Mouse (Mus musculus): ENCODE measurements around the gene Taf8.
A peak's percentile ranks its signal among the peaks of the same experiment; 100 is the strongest.
"Not testable (repeated sequence)": the region's sequence is repeated elsewhere in the genome, so short reads cannot be mapped to it uniquely, and the experiment has no call there.

The Taf8 gene

DNA sequence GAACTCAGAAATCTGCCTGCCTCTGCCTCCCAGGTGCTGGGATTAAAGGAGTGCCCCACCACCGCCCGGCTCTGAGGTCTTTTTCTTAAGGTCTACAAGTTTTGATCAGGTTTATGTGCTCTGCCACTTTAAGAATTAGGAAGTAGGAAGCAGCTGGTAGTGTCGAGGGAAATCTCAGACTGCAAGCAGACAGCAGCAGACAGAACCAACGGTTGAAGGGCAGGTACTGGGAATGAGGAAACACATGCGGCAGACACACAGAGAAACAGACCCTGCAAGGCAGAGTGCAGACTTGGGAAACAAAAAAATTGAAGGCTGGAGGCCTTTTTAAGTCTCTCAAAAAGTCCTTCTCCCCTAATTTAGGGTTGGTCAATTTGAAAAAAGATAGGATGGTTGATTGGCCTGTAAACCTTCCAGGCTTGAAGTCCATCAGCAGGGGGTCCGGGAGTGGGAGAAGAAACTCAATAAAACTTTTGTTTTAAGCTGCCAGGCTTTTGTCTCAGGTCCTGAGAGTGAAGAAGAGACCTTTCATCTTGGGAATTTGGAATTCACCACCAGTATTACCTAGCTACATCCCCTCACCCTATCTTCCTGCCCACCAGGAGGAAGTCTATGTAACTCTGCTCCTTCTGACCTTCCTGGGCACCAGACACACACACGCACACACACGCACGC is 7.1 kb upstream of the Taf8 start:
- peaks cover 2% of the 10 kb centered on the region; the same call in 1 of the 2 replicates for H3K36me3 ChIP-seq (ENCODE audit: control insufficient read depth, insufficient read depth, low read length, poor library complexity, severe bottlenecking)
- DNase-seq (ENCODE audit: low read depth, low spot score): peak; percentile 58
- no peaks in the 10 kb centered on the region for H3K27me3 ChIP-seq (ENCODE audit: control insufficient read depth, insufficient read depth, low read length, poor library complexity, severe bottlenecking)

DNA sequence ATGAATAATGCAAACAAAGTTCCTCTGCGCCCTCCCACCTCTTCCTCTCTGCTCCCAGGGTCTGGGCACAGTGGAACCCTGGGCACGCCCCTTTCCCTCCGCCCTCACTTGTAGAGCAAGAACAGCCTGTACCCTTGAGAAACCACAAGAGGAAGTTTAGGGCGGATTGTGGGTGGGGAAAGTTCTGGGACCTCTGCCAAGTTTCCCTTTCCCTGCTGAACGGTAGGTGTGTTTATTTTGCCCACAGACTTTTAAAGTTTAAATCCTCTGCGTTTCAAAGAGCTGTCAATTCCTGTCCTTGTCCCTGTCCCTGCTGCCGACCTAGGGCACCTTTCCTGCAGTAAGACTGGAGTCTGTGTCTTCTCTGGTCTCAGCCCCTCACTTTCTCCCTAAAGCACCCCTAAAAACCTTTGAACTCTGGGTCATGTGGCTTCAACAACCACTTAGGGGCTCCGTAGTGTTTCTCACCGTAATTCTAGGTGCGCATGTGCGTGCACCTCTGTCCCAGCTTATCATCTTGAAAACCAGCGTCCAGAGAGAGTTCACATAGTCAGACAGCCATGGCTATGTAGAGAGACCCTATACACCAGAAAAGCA is 6.0 kb upstream of the Taf8 start:
- H3K27me3 ChIP-seq (ENCODE audit: control insufficient read depth, insufficient read depth, low read length, poor library complexity, severe bottlenecking): no peaks in the 10 kb centered on the region
- DNase-seq (ENCODE audit: low read depth, low spot score): peak; percentile 96
- H3K36me3 ChIP-seq (ENCODE audit: control insufficient read depth, insufficient read depth, low read length, poor library complexity, severe bottlenecking): no peaks in the 10 kb centered on the region

DNA sequence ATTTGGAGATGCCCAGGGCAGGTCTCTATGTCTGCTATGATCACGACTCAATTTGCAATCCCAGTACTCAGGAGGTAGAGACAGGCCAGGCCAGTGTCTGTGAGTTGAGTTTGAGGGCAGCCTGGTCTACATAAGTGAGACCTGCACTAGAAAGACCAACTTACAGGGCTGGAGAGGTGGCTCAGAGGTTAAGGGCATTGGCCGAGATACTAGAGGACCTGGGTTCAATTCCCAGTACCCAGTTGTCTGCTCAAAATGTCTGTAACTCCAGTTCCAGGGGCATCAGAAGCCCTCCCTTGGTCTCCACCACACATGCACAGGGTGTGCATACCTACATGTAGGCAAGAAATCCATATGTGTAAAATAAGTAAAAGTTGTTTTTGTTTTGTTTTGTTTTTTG is 5.4 kb upstream of the Taf8 start:
- H3K27me3 ChIP-seq (ENCODE audit: control insufficient read depth, insufficient read depth, low read length, poor library complexity, severe bottlenecking): no peaks in the 10 kb centered on the region
- H3K36me3 ChIP-seq (ENCODE audit: control insufficient read depth, insufficient read depth, low read length, poor library complexity, severe bottlenecking): no peaks in the 10 kb centered on the region
- DNase-seq (ENCODE audit: low read depth, low spot score): no peak

DNA sequence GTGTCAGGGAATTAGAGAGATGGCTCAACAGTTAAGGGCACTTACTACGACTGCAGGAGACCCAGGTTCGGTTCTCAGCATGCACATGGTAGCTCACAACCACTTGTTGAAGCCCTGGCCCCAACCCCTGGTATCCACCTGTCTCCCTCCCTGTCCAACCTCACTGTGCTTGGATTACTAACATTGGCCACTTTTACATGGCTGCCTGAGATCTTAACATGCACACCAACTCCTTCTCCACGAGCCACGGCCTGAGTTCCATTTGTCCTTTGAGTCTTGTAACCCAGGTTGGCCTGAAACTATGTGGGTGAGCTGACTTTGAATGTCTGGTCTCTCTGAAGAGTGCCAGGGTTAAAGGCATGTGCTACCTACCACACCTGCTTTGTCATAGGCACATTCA is 4.6 kb upstream of the Taf8 start:
- no peak for DNase-seq (ENCODE audit: low read depth, low spot score)

DNA sequence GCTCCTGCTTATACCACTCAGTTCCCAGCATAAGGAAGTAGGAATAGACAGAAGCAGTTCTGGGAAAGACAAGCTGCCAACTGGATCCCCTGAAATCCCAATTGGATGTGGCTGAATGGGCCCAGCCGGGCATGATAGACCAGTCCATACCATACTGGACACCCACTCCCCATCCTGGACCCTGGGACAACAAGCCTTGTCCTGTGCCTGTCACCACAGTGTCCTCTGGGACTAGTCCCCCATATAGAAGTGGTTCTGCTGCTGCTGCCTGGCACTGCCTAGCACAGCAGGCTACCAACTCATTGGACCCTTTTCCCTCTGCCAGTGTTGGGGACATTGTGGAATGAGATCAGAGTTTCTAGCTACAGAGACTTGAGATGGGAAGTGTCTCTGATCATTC is 4.0 kb upstream of the Taf8 start:
- no peaks in the 10 kb centered on the region for H3K27me3 ChIP-seq (ENCODE audit: control insufficient read depth, insufficient read depth, low read length, poor library complexity, severe bottlenecking)
- DNase-seq (ENCODE audit: low read depth, low spot score): no peak
- H3K36me3 ChIP-seq (ENCODE audit: control insufficient read depth, insufficient read depth, low read length, poor library complexity, severe bottlenecking): no peaks in the 10 kb centered on the region; the same call in 1 of the 2 replicates

More for the DNA sequence above, 4.6 kb upstream of the Taf8 start:
- Histone ChIP-seq H3K36me3 (ENCODE audit: control insufficient read depth, insufficient read depth, low read length, poor library complexity, severe bottlenecking) (no peaks in the 10 kb centered on the region), H3K27me3 (ENCODE audit: control insufficient read depth, insufficient read depth, low read length, poor library complexity, severe bottlenecking) (no peaks in the 10 kb centered on the region)

DNA sequence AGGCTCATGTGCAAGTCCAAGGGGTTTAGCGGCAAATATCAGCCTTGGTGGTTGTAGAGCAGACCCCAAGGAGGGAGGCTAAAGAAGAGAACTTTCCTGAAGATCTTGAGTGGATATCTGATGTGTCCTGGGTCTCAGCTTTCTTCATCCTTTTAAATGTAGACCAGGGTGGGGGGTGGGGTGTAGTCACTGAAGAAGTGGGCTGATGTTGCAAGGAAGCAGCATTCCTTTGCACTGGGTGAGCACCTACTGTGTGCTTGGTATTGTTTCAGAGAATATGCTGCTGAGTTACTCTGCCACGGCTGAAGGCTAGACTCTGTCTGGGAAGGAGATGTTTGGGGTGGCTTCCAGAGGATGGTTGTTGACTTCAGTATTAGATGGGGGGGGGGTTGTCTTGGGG is 3.5 kb upstream of the Taf8 start:
- Histone ChIP-seq H3K27me3 (ENCODE audit: control insufficient read depth, insufficient read depth, low read length, poor library complexity, severe bottlenecking) (no peaks in the 10 kb centered on the region), H3K36me3 (ENCODE audit: control insufficient read depth, insufficient read depth, low read length, poor library complexity, severe bottlenecking) (no peaks in the 10 kb centered on the region; the same call in 1 of the 2 replicates)
- DNase-seq (ENCODE audit: low read depth, low spot score): no peak

DNA sequence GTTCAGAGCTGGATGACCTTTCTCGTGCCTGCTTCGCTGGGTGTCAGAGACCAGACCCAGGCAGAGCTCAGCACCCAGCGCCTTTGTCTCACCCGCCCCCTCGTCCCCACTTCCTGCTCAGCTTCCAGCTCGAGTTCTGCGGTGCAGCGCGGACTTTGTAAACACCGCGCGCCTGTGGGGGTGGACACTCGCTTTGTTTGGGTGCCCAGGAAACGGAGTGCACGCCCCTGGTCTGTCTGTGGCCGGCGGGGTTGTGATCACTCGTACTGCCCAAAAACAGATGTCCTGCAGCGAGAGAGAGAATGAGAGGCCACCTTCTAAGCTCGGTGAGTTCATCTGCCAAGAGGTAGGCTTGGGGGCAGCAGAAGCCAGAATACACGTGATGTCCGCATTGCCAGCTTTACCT is 2.9 kb upstream of the Taf8 start, which contains the start of gene Ccnd3:
TSS of gene Ccnd3 (plus strand) at position 111 of the 406 bp plus-strand sequence.
- no peaks in the 10 kb centered on the region for H3K27me3 ChIP-seq (ENCODE audit: control insufficient read depth, insufficient read depth, low read length, poor library complexity, severe bottlenecking)

DNA sequence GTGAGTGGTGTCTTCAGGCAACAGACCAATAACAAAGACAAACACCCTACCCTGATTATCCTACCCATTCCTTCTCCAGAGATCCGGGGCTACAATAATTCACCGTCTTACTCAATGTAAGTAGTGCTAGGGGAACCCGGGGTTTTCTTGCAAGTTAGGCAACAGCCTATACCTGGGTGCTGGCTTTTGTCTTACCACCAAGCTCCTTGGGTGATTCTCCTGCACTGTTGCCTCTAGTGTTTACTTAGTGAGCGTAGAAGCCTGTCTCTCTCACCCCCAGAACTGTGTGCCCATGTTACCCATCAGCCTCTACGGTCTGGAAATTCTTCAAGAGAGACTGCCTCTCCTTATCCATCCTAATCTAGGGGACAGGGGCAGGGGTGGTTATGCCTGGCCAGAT is 2.1 kb upstream of the Taf8 start:
- DNase-seq (ENCODE audit: low read depth, low spot score): no peak
- peaks cover 3% of the 10 kb centered on the region for H3K36me3 ChIP-seq (ENCODE audit: control insufficient read depth, insufficient read depth, low read length, poor library complexity, severe bottlenecking)
- no peaks in the 10 kb centered on the region for H3K27me3 ChIP-seq (ENCODE audit: control insufficient read depth, insufficient read depth, low read length, poor library complexity, severe bottlenecking)

More for the DNA sequence above, 2.9 kb upstream of the Taf8 start, which contains the start of gene Ccnd3:
- DNase-seq (ENCODE audit: low read depth, low spot score): peak; percentile 68
- H3K36me3 ChIP-seq (ENCODE audit: control insufficient read depth, insufficient read depth, low read length, poor library complexity, severe bottlenecking): peaks cover 3% of the 10 kb centered on the region

DNA sequence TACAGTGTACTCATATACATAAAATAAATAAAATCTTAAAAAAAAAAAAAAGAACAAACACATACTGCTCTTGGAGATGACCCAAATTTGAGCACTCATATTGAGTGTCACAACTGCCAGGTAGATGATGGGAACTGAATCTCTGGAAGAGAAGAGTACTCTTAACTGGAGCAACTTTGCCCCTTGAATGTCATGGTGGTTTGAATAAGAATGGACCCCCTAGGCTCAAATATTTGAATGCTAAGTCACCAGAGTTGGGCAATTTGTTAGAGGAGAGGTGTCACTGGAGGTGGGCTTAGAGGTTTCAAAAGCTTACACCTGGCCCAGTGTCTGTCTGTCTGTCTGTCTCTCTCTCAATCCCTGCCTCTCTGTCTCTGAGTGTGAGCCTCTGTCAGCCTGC is 1.6 kb upstream of the Taf8 start:
- Histone ChIP-seq H3K27me3 (ENCODE audit: control insufficient read depth, insufficient read depth, low read length, poor library complexity, severe bottlenecking) (no peaks in the 10 kb centered on the region), H3K36me3 (ENCODE audit: control insufficient read depth, insufficient read depth, low read length, poor library complexity, severe bottlenecking) (peaks cover 3% of the 10 kb centered on the region)
- DNase-seq (ENCODE audit: low read depth, low spot score): no peak

DNA sequence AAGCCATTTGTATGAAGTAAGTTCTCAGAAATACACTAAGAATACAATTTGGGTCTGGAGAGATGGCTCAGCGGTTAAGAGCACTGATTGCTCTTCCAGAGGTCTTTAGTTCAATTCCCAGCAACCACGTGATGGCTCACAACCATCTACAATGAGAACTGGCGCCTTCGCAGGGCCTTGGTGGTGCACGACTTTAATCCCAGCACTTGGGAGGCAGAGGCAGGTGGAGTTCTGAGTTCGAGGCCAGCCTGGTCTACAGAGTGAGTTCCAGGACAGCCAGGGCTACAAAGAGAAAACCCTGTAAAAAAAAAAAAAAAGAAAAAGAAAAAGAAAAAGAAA is 584 bp upstream of the Taf8 start:
- DNase-seq (ENCODE audit: low read depth, low spot score); H3K36me3 ChIP-seq (ENCODE audit: control insufficient read depth, insufficient read depth, low read length, poor library complexity, severe bottlenecking); H3K27me3 ChIP-seq (ENCODE audit: control insufficient read depth, insufficient read depth, low read length, poor library complexity, severe bottlenecking): not testable (repeated sequence)

DNA sequence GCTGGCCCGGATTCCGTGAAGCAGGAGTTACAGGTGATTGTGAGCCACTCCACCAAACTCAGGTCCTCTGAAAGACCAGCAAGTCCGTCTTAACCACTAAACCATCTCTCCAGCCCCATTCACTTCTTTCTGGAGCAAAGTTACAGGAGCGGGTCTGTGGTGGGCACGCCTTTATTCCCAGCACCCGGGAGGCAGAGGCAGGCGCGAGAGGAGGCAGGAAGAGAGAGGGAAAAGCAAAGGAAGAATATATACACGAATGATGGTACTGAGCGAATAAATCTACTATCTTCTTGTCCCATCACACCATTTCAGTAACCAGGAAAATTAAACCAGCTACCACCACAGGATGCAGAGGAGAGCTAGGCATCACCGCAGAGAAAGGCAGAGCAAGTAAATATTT is 561 bp downstream of the Taf8 start:
- Histone ChIP-seq H3K36me3 (ENCODE audit: control insufficient read depth, insufficient read depth, low read length, poor library complexity, severe bottlenecking) (peaks cover 5% of the 10 kb centered on the region), H3K27me3 (ENCODE audit: control insufficient read depth, insufficient read depth, low read length, poor library complexity, severe bottlenecking) (no peaks in the 10 kb centered on the region)
- no peak for DNase-seq (ENCODE audit: low read depth, low spot score)

DNA sequence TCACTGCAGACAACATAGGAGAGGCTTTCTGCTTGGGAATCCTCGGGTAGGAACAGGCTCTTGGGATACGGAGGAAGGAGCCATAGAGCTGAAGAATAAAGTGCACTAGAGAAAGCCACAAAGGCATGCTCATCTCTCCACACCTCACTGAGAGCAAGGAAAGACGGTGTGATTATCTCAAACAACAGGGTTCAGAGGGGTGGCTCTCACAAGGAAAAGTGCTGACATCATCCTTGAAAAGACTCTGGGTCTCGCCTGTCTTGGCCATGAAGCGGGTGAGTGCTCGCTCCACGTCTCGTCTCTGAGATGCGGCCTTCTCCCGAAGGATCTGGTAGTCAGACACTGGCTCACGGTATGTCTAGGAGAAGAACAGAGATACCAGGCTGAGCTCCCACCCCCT is 8.0 kb downstream of the Taf8 start:
- Histone ChIP-seq H3K36me3 (ENCODE audit: control insufficient read depth, insufficient read depth, low read length, poor library complexity, severe bottlenecking) (peaks cover 18% of the 10 kb centered on the region), H3K27me3 (ENCODE audit: control insufficient read depth, insufficient read depth, low read length, poor library complexity, severe bottlenecking) (no peaks in the 10 kb centered on the region)
- DNase-seq (ENCODE audit: low read depth, low spot score): no peak

DNA sequence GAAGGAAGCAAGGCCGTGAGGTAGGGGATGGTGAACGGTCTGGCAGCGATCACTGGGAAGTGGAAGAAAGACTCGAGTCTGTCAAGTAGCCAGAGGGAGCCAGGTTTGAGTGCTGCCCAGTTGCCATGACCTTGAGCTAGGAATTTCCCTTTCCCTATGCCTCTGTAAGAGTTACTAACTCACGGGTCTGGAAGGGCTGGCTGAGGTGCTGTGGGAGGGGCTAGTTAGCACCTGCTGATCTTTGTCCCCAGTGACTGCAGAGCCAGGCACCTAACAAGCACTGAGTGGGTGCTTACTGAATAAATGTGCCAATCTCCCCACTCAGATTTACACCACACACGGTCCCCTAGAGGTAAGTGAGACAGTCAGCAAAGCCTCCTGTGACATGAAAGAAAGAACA is 8.4 kb downstream of the Taf8 start:
- H3K36me3 ChIP-seq (ENCODE audit: control insufficient read depth, insufficient read depth, low read length, poor library complexity, severe bottlenecking): peaks cover 18% of the 10 kb centered on the region
- H3K27me3 ChIP-seq (ENCODE audit: control insufficient read depth, insufficient read depth, low read length, poor library complexity, severe bottlenecking): no peaks in the 10 kb centered on the region
- DNase-seq (ENCODE audit: low read depth, low spot score): no peak

DNA sequence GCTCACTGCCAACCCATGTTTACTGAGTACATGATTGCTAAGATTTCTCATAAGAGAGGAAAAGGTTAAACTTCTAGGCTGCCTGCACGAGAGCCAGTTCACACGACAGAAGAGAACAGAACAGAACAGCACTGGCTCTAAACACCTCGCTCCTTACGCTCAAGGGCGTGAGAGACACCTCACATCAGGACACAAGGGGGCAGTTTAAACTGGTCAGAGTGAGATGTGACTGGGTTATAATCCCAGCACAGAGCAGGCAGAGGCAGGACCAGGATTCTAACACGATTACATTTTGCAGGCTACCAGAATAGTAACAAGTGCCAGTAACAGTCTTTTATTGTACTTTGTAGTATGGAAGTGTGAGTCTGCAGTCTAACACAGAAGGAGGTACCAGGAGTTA is 9.4 kb downstream of the Taf8 start:
- Histone ChIP-seq H3K36me3 (ENCODE audit: control insufficient read depth, insufficient read depth, low read length, poor library complexity, severe bottlenecking) (peaks cover 16% of the 10 kb centered on the region), H3K27me3 (ENCODE audit: control insufficient read depth, insufficient read depth, low read length, poor library complexity, severe bottlenecking) (no peaks in the 10 kb centered on the region)
- no peak for DNase-seq (ENCODE audit: low read depth, low spot score)

DNA sequence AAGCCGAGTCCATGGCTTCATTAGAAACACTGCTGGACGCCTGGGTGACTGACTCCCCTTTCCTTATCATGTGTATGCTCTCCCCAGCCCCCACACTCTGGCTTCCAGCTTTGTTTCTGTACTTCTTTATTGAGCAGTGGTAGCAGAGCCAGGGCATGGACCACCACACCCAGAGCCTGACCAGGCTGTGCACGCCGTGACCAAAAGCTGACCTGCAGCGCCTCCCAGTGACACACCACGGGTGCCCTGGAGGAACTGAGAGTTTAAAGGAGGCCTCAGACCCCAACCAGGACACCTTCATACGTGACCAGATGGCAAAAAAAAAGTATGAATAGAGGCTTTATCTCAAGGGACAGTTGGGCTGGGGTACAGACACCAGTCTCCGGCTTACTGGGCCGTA is 11.3 kb downstream of the Taf8 start:
- DNase-seq (ENCODE audit: low read depth, low spot score): no peak
- Histone ChIP-seq H3K27me3 (ENCODE audit: control insufficient read depth, insufficient read depth, low read length, poor library complexity, severe bottlenecking) (no peaks in the 10 kb centered on the region), H3K36me3 (ENCODE audit: control insufficient read depth, insufficient read depth, low read length, poor library complexity, severe bottlenecking) (peaks cover 12% of the 10 kb centered on the region)

DNA sequence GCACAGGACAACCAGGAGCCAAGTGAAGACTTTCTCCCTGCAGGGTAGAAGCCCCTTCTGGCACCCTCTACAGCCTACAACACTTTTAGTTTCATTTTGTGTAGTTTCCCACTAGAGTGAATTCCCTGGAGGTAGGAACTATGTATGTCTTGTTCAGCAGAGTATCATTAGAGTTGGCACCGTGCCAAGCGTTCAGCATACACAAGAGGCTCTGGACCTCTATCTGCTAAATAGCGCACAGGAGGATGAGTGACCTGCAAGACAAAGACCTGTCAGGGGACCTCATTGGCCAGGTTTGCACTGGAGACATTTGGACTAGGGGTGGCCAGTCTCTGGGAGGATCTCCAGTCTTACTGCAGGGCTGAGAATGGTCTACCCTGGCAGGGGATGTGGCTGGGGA is 16.3 kb downstream of the Taf8 start:
- Histone ChIP-seq H3K27me3 (ENCODE audit: control insufficient read depth, insufficient read depth, low read length, poor library complexity, severe bottlenecking) (no peaks in the 10 kb centered on the region), H3K36me3 (ENCODE audit: control insufficient read depth, insufficient read depth, low read length, poor library complexity, severe bottlenecking) (peaks cover 2% of the 10 kb centered on the region; the same call in 1 of the 2 replicates)
- no peak for DNase-seq (ENCODE audit: low read depth, low spot score)

All from splenic B cell, adult 2 months (primary cell).